Mouse (Mus musculus) stomach, embryonic 14.5 days (tissue): ENCODE measurements at regions not wholly inside any gene's neighbourhood (a gene's known extent, or its start where the extent isn't known, plus 50 kb on each side); places are given as distances from the start of the nearest gene placed in this dataset.

Experiments used
- ATAC-seq: fragments of 200-750 bp; cut with Nextera tagmentation; 2 replicates; pipeline ENCODE4 v1.8.0; 2017; ENCODE audit warnings: low read depth, moderate TSS enrichment; ENCODE audit not compliant: insufficient number of reproducible peaks, insufficient read depth, low FRiP score
- H3K27ac ChIP-seq: fragments of 300-500 bp; sonication (generic); 2 replicates; pipeline ENCODE4 v1.5.1; 2014; ENCODE audit warnings: mild to moderate bottlenecking, low read length, moderate library complexity, mixed read lengths
- H3K27me3 ChIP-seq: fragments of 300-500 bp; sonication (generic); 2 replicates; pipeline ENCODE4 v1.6.1; 2014; ENCODE audit warnings: low read length, control low read depth, mixed read lengths; ENCODE audit not compliant: control insufficient read depth, insufficient read depth
- H3K36me3 ChIP-seq: fragments of 300-500 bp; sonication (generic); 2 replicates; pipeline ENCODE4 v1.6.1; 2014; ENCODE audit warnings: mild to moderate bottlenecking, control low read depth, low read length, moderate library complexity, mixed read lengths; ENCODE audit not compliant: control insufficient read depth, insufficient read depth
- H3K4me1 ChIP-seq: fragments of 300-500 bp; sonication (generic); 2 replicates; pipeline ENCODE4 v1.6.1; 2014; ENCODE audit warnings: low read length, control low read depth, mixed read lengths; ENCODE audit not compliant: control insufficient read depth, insufficient read depth
- H3K4me2 ChIP-seq: fragments of 300-500 bp; sonication (generic); replicated peaks from 2 replicates; pipeline ENCODE4 v1.6.1; 2014; ENCODE audit warnings: low read depth, low read length, control low read depth
- H3K4me3 ChIP-seq: fragments of 300-500 bp; sonication (generic); 2 replicates; pipeline ENCODE4 v1.5.1; 2014; ENCODE audit warnings: low read depth, low read length, control low read depth
- H3K9ac ChIP-seq: fragments of 300-500 bp; sonication (generic); replicated peaks from 2 replicates; pipeline ENCODE4 v1.6.1; 2014; ENCODE audit warnings: low read depth, mild to moderate bottlenecking, control low read depth, low read length, moderate library complexity, mixed read lengths
- H3K9me3 ChIP-seq: fragments of 300-500 bp; sonication (generic); 2 replicates; pipeline ENCODE4 v1.6.1; 2016; ENCODE audit warnings: low read depth, low read length, control low read depth; ENCODE audit not compliant: control insufficient read depth
- WGBS: fragments of 180-500 bp; shearing (Covaris S2); extraction: QIAGEN DNeasy Blood & Tissue Kit; methylation state at CpG from one replicate; pipeline ENCODE4 v1.1.7; 2014; 5-methylcytosine and 5-hydroxymethylcytosine counted together

GRCm38 (mm10) chr12:117346091-117346490, 170.2 kb upstream of the Rapgef5 start:
- WGBS: 86% methylated on average over 2 of the region's 2 CpGs
- no peak overlapping the region for H3K4me2 ChIP-seq
- no peak overlapping the region for H3K9ac ChIP-seq
- no peaks in the 10 kb centered on the region for H3K9me3 ChIP-seq
- ATAC-seq: no peak
- no peak overlapping the region for H3K4me3 ChIP-seq
- H3K27me3 ChIP-seq: no peaks in the 10 kb centered on the region
- no peaks in the 10 kb centered on the region for H3K36me3 ChIP-seq
- H3K27ac ChIP-seq: no peak overlapping the region
- H3K4me1 ChIP-seq: peaks cover 4% of the 10 kb centered on the region; the same call in 1 of the 2 replicates

- Histone ChIP-seq H3K4me1 (peaks cover 4% of the 10 kb centered on the region; the same call in 1 of the 2 replicates), H3K9ac (no peak overlapping the region), H3K4me2 (no peak overlapping the region), H3K36me3 (no peaks in the 10 kb centered on the region), H3K9me3 (no peaks in the 10 kb centered on the region), H3K27ac (no peak overlapping the region), H3K27me3 (no peaks in the 10 kb centered on the region), H3K4me3 (no peak overlapping the region)
- 62% methylated on average over 3 of the region's 3 CpGs for WGBS
- ATAC-seq: no peak
Measured at GRCm38 (mm10) chr12:117347135-117347534, 169.1 kb upstream of the Rapgef5 start.

- Histone ChIP-seq H3K9me3 (no peaks in the 10 kb centered on the region), H3K27me3 (no peaks in the 10 kb centered on the region), H3K27ac (no peak overlapping the region), H3K4me2 (no peak overlapping the region), H3K4me3 (no peak overlapping the region), H3K9ac (no peak overlapping the region), H3K4me1 (peaks cover 4% of the 10 kb centered on the region; the same call in 1 of the 2 replicates), H3K36me3 (no peaks in the 10 kb centered on the region)
- WGBS: 90% methylated on average over 3 of the region's 3 CpGs
- ATAC-seq: no peak
Measured at GRCm38 (mm10) chr12:117348516-117348915, 167.8 kb upstream of the Rapgef5 start.

- WGBS: 14% methylated on average over 5 of the region's 5 CpGs
- H3K4me3 ChIP-seq: no peak overlapping the region
- no peak overlapping the region for H3K4me2 ChIP-seq
- no peak for ATAC-seq
- no peaks in the 10 kb centered on the region for H3K4me1 ChIP-seq
- H3K27ac ChIP-seq: no peak overlapping the region
- H3K36me3 ChIP-seq: no peaks in the 10 kb centered on the region
- no peak overlapping the region for H3K9ac ChIP-seq
- H3K27me3 ChIP-seq: no peaks in the 10 kb centered on the region
- no peaks in the 10 kb centered on the region for H3K9me3 ChIP-seq
Measured at GRCm38 (mm10) chr12:117351900-117352299, 164.4 kb upstream of the Rapgef5 start.

- Histone ChIP-seq H3K27ac (no peak overlapping the region), H3K36me3 (no peaks in the 10 kb centered on the region), H3K27me3 (no peaks in the 10 kb centered on the region), H3K9me3 (no peaks in the 10 kb centered on the region), H3K9ac (no peak overlapping the region), H3K4me1 (no peaks in the 10 kb centered on the region), H3K4me2 (no peak overlapping the region), H3K4me3 (no peak overlapping the region)
- WGBS: 55% methylated on average over 3 of the region's 3 CpGs
- ATAC-seq: no peak
Measured at GRCm38 (mm10) chr12:117352511-117352910, 163.8 kb upstream of the Rapgef5 start.

- Histone ChIP-seq H3K27me3 (no peaks in the 10 kb centered on the region), H3K4me2 (no peak overlapping the region), H3K4me1 (no peaks in the 10 kb centered on the region), H3K36me3 (no peaks in the 10 kb centered on the region), H3K27ac (no peak overlapping the region), H3K4me3 (no peak overlapping the region), H3K9ac (no peak overlapping the region), H3K9me3 (no peaks in the 10 kb centered on the region)
- no peak for ATAC-seq
Measured at GRCm38 (mm10) chr12:117352938-117353337, 163.3 kb upstream of the Rapgef5 start.

- Histone ChIP-seq H3K4me1 (no peaks in the 10 kb centered on the region), H3K4me2 (no peak overlapping the region), H3K9ac (no peak overlapping the region), H3K27ac (no peak overlapping the region), H3K36me3 (no peaks in the 10 kb centered on the region), H3K4me3 (no peak overlapping the region), H3K27me3 (no peaks in the 10 kb centered on the region), H3K9me3 (no peaks in the 10 kb centered on the region)
- no peak for ATAC-seq
- WGBS: 84% methylated on average over 2 of the region's 2 CpGs
Measured at GRCm38 (mm10) chr12:117357811-117358210, 158.5 kb upstream of the Rapgef5 start.

GRCm38 (mm10) chr12:117358891-117359290, 157.4 kb upstream of the Rapgef5 start:
- Histone ChIP-seq H3K4me1 (no peaks in the 10 kb centered on the region), H3K27ac (no peak overlapping the region), H3K9me3 (no peaks in the 10 kb centered on the region), H3K4me3 (no peak overlapping the region), H3K36me3 (no peaks in the 10 kb centered on the region), H3K27me3 (no peaks in the 10 kb centered on the region), H3K9ac (no peak overlapping the region), H3K4me2 (no peak overlapping the region)
- no peak for ATAC-seq
- 97% methylated on average over 3 of the region's 3 CpGs for WGBS

GRCm38 (mm10) chr12:117360215-117360614, 156.1 kb upstream of the Rapgef5 start:
- Histone ChIP-seq H3K9ac (no peak overlapping the region), H3K4me3 (no peak overlapping the region), H3K4me1 (no peaks in the 10 kb centered on the region), H3K4me2 (no peak overlapping the region), H3K27me3 (no peaks in the 10 kb centered on the region), H3K27ac (no peak overlapping the region), H3K36me3 (no peaks in the 10 kb centered on the region), H3K9me3 (no peaks in the 10 kb centered on the region)
- 82% methylated on average over 4 of the region's 4 CpGs for WGBS
- no peak for ATAC-seq
